Mouse (Mus musculus): ENCODE data around the gene Synpo2. TPM values are rescaled to one million over a fixed set of nuclear protein-coding genes. Genes with fewer than 3 reads are reported as not detected.

The Synpo2 gene
- polyA plus RNA-seq, 1 experiment from 2014 or later, result 39.9 TPM

DNA sequence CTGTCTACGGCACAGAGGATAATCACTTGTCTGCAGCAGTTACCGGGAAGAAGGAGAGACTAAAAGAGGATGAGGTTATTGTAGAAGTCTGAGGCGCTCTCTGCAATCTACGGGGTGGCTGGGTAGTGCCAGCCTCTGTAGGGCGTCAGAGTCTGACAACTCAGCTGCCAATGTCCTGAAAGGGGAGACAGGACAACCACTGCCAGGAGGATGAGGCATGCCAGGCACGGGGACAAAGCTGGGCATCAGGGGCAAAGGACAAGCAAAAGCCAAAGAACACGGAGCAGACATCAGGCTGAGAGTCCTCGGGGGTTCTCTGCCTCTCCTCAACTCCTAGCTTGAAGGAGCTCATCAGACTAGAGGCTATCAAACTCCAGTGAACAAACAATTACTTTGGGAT lies 82.6 kb downstream of the Synpo2 start:
- Histone ChIP-seq H3K27ac (ENCODE audit: low read length) (no peak overlapping the region), H3K4me3 (ENCODE audit: low read depth, low read length) (no peak overlapping the region), H3K9me3 (ENCODE audit: control insufficient read depth, low read depth, low read length) (no peaks in the 10 kb centered on the region), H3K4me1 (ENCODE audit: control insufficient read depth, insufficient read depth, low read length) (peaks cover 6% of the 10 kb centered on the region), H3K4me2 (replicated peaks; ENCODE audit: low read depth, low read length) (no peak overlapping the region), H3K36me3 (ENCODE audit: control insufficient read depth, insufficient read depth, low read length) (no peaks in the 10 kb centered on the region), H3K27me3 (ENCODE audit: control insufficient read depth, insufficient read depth, low read length) (no peaks in the 10 kb centered on the region), H3K9ac (replicated peaks; ENCODE audit: low read depth, low read length) (no peak overlapping the region)
- ATAC-seq (ENCODE audit: insufficient number of reproducible peaks, insufficient read depth, low FRiP score, low read depth), result no peak
- WGBS, result 79% methylated on average over 8 of the region's 8 CpGs

DNA sequence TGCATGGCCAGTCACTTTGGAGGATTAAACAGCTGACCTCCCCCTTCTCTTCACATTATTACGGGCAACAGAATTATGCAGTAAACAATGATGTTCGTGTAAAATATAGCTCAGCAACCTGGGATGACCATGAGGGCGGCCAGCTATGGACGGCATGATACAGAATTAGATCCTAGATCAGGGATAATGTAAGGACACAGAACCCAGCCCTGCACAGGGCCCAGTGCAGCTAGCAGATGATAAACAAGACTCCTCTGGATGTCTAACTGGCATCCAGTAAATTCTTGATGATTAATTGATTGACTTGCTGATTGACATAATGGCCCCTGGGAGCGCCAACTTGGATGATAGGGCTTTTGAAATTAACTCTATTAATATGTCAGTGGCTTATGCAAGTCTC lies 83.0 kb downstream of the Synpo2 start:
- WGBS, result 86% methylated on average over 5 of the region's 5 CpGs

DNA sequence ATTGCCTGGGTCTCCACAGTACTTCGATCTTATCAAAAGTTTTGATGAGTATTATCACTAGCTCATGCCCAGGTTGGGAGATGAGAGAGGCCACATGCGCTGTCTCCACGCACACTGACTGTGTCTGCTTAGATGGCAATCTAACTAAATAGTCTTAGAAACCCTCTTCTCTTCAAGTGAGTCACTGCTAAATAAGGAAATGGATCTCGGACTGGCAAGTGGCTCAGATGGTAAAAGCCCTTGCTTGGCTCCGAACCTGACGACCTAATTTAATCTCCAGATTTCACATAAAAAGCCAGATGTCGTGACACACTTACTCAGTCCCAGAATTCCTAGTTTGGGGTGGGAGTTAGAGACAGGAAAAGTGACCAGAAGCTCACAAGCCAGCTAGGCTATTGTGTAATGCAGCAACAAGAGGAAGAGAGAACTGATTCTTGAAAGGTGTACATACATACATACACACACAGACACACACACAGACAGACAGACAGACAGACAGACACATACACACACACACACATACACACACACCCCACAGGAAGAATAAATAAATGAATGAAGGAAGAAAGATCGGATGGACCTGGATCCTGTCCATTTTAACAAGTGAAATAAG lies 85.3 kb downstream of the Synpo2 start:
- Histone ChIP-seq H3K27me3 (ENCODE audit: control insufficient read depth, insufficient read depth, low read length) (no peaks in the 10 kb centered on the region), H3K9me3 (ENCODE audit: control insufficient read depth, low read depth, low read length) (no peaks in the 10 kb centered on the region), H3K9ac (replicated peaks; ENCODE audit: low read depth, low read length) (no peak overlapping the region), H3K27ac (ENCODE audit: low read length) (peak overlapping the region; percentile 55; the same call in 1 of the 2 replicates), H3K4me1 (ENCODE audit: control insufficient read depth, insufficient read depth, low read length) (peaks cover 6% of the 10 kb centered on the region), H3K36me3 (ENCODE audit: control insufficient read depth, insufficient read depth, low read length) (no peaks in the 10 kb centered on the region), H3K4me2 (replicated peaks; ENCODE audit: low read depth, low read length) (no peak overlapping the region), H3K4me3 (ENCODE audit: low read depth, low read length) (no peak overlapping the region)
- 55% methylated on average over 8 of the region's 8 CpGs for WGBS
- ATAC-seq (ENCODE audit: insufficient number of reproducible peaks, insufficient read depth, low FRiP score, low read depth), result no peak

More for the DNA sequence above, 83.0 kb downstream of the Synpo2 start:
- H3K36me3 ChIP-seq (ENCODE audit: control insufficient read depth, insufficient read depth, low read length), result no peaks in the 10 kb centered on the region
- no peak overlapping the region for H3K9ac ChIP-seq (replicated peaks; ENCODE audit: low read depth, low read length)
- peaks cover 6% of the 10 kb centered on the region for H3K4me1 ChIP-seq (ENCODE audit: control insufficient read depth, insufficient read depth, low read length)
- no peak overlapping the region for H3K4me2 ChIP-seq (replicated peaks; ENCODE audit: low read depth, low read length)
- H3K27me3 ChIP-seq (ENCODE audit: control insufficient read depth, insufficient read depth, low read length), result no peaks in the 10 kb centered on the region
- H3K27ac ChIP-seq (ENCODE audit: low read length), result no peak overlapping the region
- no peak for ATAC-seq (ENCODE audit: insufficient number of reproducible peaks, insufficient read depth, low FRiP score, low read depth)
- no peak overlapping the region for H3K4me3 ChIP-seq (ENCODE audit: low read depth, low read length)
- H3K9me3 ChIP-seq (ENCODE audit: control insufficient read depth, low read depth, low read length), result no peaks in the 10 kb centered on the region

GRCm38 (mm10) chr3:123149380-123150162 lies 86.4 kb downstream of the Synpo2 start:
- Histone ChIP-seq H3K4me1 (ENCODE audit: control insufficient read depth, insufficient read depth, low read length) (peaks cover 6% of the 10 kb centered on the region), H3K4me3 (ENCODE audit: low read depth, low read length) (no peak overlapping the region), H3K4me2 (replicated peaks; ENCODE audit: low read depth, low read length) (no peak overlapping the region), H3K9ac (replicated peaks; ENCODE audit: low read depth, low read length) (no peak overlapping the region), H3K36me3 (ENCODE audit: control insufficient read depth, insufficient read depth, low read length) (no peaks in the 10 kb centered on the region), H3K27ac (ENCODE audit: low read length) (peak overlapping the region; percentile 49; the same call in 1 of the 2 replicates), H3K9me3 (ENCODE audit: control insufficient read depth, low read depth, low read length) (no peaks in the 10 kb centered on the region), H3K27me3 (ENCODE audit: control insufficient read depth, insufficient read depth, low read length) (no peaks in the 10 kb centered on the region)
- no peak; the same call in 1 of the 2 replicates for ATAC-seq (ENCODE audit: insufficient number of reproducible peaks, insufficient read depth, low FRiP score, low read depth)
- WGBS, result 55% methylated on average over 10 of the region's 10 CpGs

- ATAC-seq (ENCODE audit: insufficient number of reproducible peaks, insufficient read depth, low FRiP score, low read depth), result no peak
- no peak overlapping the region for H3K4me3 ChIP-seq (ENCODE audit: low read depth, low read length)
- no peaks in the 10 kb centered on the region for H3K36me3 ChIP-seq (ENCODE audit: control insufficient read depth, insufficient read depth, low read length)
- no peak overlapping the region for H3K9ac ChIP-seq (replicated peaks; ENCODE audit: low read depth, low read length)
- no peaks in the 10 kb centered on the region for H3K27me3 ChIP-seq (ENCODE audit: control insufficient read depth, insufficient read depth, low read length)
- H3K9me3 ChIP-seq (ENCODE audit: control insufficient read depth, low read depth, low read length), result no peaks in the 10 kb centered on the region
- no peak overlapping the region for H3K4me2 ChIP-seq (replicated peaks; ENCODE audit: low read depth, low read length)
- peaks cover 6% of the 10 kb centered on the region for H3K4me1 ChIP-seq (ENCODE audit: control insufficient read depth, insufficient read depth, low read length)
- H3K27ac ChIP-seq (ENCODE audit: low read length), result no peak overlapping the region
- 83% methylated on average over 3 of the region's 3 CpGs for WGBS
These were observed 87.3 kb downstream of the Synpo2 start for GRCm38 (mm10) chr3:123148641-123149040.

DNA sequence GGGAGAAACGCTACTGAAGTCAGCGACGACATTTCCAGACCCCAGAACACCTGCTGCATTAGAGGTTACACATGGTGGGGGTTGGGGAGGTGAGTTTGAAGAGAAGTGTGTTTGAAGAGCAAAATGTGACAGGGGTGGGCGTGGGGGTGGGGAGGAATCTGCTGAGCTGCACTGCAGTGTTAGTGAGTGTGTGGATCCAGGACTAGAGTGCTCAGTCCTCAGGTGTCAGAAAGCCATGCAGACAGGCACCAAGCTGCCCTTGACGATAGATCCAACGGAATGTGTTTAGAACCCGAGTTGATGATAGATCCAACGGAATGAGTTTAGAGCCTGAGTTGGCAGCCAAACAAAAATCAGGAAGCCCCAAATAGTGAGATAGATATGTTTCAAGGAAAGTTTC lies 89.4 kb downstream of the Synpo2 start:
- no peaks in the 10 kb centered on the region for H3K36me3 ChIP-seq (ENCODE audit: control insufficient read depth, insufficient read depth, low read length)
- H3K4me1 ChIP-seq (ENCODE audit: control insufficient read depth, insufficient read depth, low read length), result peaks cover 6% of the 10 kb centered on the region; the same call in 1 of the 2 replicates
- no peak overlapping the region for H3K9ac ChIP-seq (replicated peaks; ENCODE audit: low read depth, low read length)
- no peaks in the 10 kb centered on the region for H3K27me3 ChIP-seq (ENCODE audit: control insufficient read depth, insufficient read depth, low read length)
- no peak overlapping the region for H3K27ac ChIP-seq (ENCODE audit: low read length)
- WGBS, result 74% methylated on average over 8 of the region's 8 CpGs
- no peaks in the 10 kb centered on the region for H3K9me3 ChIP-seq (ENCODE audit: control insufficient read depth, low read depth, low read length)
- H3K4me2 ChIP-seq (replicated peaks; ENCODE audit: low read depth, low read length), result no peak overlapping the region
- no peak for ATAC-seq (ENCODE audit: insufficient number of reproducible peaks, insufficient read depth, low FRiP score, low read depth)
- no peak overlapping the region for H3K4me3 ChIP-seq (ENCODE audit: low read depth, low read length)

- Histone ChIP-seq H3K9ac (replicated peaks; ENCODE audit: low read depth, low read length) (no peak overlapping the region), H3K36me3 (ENCODE audit: control insufficient read depth, insufficient read depth, low read length) (no peaks in the 10 kb centered on the region), H3K4me3 (ENCODE audit: low read depth, low read length) (no peak overlapping the region), H3K4me1 (ENCODE audit: control insufficient read depth, insufficient read depth, low read length) (peaks cover 6% of the 10 kb centered on the region; the same call in 1 of the 2 replicates), H3K9me3 (ENCODE audit: control insufficient read depth, low read depth, low read length) (no peaks in the 10 kb centered on the region), H3K27ac (ENCODE audit: low read length) (no peak overlapping the region), H3K4me2 (replicated peaks; ENCODE audit: low read depth, low read length) (no peak overlapping the region), H3K27me3 (ENCODE audit: control insufficient read depth, insufficient read depth, low read length) (no peaks in the 10 kb centered on the region)
- 86% methylated on average over 4 of the region's 4 CpGs for WGBS
- no peak for ATAC-seq (ENCODE audit: insufficient number of reproducible peaks, insufficient read depth, low FRiP score, low read depth)
These were observed 90.0 kb downstream of the Synpo2 start for GRCm38 (mm10) chr3:123145942-123146341.

DNA sequence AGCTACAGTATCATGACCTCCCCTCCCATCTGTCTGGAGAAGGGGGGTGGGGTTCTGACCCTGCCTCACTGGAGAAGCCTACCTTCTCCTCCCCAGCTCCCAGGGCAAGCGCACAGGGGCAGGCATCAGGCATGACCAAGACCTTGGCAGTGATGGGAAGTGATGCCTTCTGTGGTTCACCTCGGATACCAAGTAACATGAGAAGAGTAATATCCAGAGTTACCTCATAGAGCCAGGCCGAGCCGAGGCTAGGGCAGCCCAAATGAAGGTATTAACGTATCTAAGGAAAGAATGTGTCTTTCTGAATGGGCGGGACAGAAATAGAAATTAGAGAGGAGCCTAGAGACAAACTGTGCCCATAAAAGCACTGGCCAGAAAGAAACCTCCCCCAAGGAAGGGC lies 92.5 kb downstream of the Synpo2 start:
- no peak overlapping the region for H3K9ac ChIP-seq (replicated peaks; ENCODE audit: low read depth, low read length)
- peaks cover 9% of the 10 kb centered on the region for H3K4me1 ChIP-seq (ENCODE audit: control insufficient read depth, insufficient read depth, low read length)
- H3K4me2 ChIP-seq (replicated peaks; ENCODE audit: low read depth, low read length), result no peak overlapping the region
- H3K27ac ChIP-seq (ENCODE audit: low read length), result no peak overlapping the region
- H3K9me3 ChIP-seq (ENCODE audit: control insufficient read depth, low read depth, low read length), result no peaks in the 10 kb centered on the region
- no peaks in the 10 kb centered on the region for H3K27me3 ChIP-seq (ENCODE audit: control insufficient read depth, insufficient read depth, low read length)
- WGBS, result 82% methylated on average over 6 of the region's 6 CpGs
- no peaks in the 10 kb centered on the region for H3K36me3 ChIP-seq (ENCODE audit: control insufficient read depth, insufficient read depth, low read length)
- H3K4me3 ChIP-seq (ENCODE audit: low read depth, low read length), result no peak overlapping the region
- no peak for ATAC-seq (ENCODE audit: insufficient number of reproducible peaks, insufficient read depth, low FRiP score, low read depth)

All from stomach, embryonic 14.5 days (tissue).